Mouse (Mus musculus) E14TG2a.4 (cell line): ENCODE results near the gene Mapkapk3.

Experiments
- H3K27me3 ChIP-seq: 2 replicates; pipeline ENCODE4 v1.6.1; 2014; ENCODE audit warnings: low read length, control low read depth; ENCODE audit not compliant: insufficient read depth
- H3K36me3 ChIP-seq: 2 replicates; pipeline ENCODE4 v1.6.1; 2014; ENCODE audit warnings: low read length, control low read depth; ENCODE audit not compliant: insufficient read depth
- H3K4me1 ChIP-seq: replicated peaks from 2 replicates; pipeline ENCODE4 v1.6.1; 2014; ENCODE audit warnings: low read depth, low read length, control low read depth
- H3K4me3 ChIP-seq: replicated peaks from 2 replicates; pipeline ENCODE4 v1.5.1; 2014; ENCODE audit warnings: mild to moderate bottlenecking, low read length
- H3K9me3 ChIP-seq: 2 replicates; pipeline ENCODE4 v1.6.1; 2014; ENCODE audit warnings: low read length, control low read depth
- CTCF ChIP-seq: conservative IDR thresholded peaks from 2 replicates; pipeline ENCODE4 v1.5.1; 2014; ENCODE audit warnings: low read length
- NANOG ChIP-seq: IDR thresholded peaks from 2 replicates; pipeline ENCODE4 v1.6.1; 2014; ENCODE audit warnings: borderline replicate concordance, low read length, mixed read lengths
- POU5F1 ChIP-seq: IDR thresholded peaks from 2 replicates; pipeline ENCODE4 v1.6.1; 2014; ENCODE audit warnings: low read length, borderline replicate concordance

The Mapkapk3 gene

DNA sequence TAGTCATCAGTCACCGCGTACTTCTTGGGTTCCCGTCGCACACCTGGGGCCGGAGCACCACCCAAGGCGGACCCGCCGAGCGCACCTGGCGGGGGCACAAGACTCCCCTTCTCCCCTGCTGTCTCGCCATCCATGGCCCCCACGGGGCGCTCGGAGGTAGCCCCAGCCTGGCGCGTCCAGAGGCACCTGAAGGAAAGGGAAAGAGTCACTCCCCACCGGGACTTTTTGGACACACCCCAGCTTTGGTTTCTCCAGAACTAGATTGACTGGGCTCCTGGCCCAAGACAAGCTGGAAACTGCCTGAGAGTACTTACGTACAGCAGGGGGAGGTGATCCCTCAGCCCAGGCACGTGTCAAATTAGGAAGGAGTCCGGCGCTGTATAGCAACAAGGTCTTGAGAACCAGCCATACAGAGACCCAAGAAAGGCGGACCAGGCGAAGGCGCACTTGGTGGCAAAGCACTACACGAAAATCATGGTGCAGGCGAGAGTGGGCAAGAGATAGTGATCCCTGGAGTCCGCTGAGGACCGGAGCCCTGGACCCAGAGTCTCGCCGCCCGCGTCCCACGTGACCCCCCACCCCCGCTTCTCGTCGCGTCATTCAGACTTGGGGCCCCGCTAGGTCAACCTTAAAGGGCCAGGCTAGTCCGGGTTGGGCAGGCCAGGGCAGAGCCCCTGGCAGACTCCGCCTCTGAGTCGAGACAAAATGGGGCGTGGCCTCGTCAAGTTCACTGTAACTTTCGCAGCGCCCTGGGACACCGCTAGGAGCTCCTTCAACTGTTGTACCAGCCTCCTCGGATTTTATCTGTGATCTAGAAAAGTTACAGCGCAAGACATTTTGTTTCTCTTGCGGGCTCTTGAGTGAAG lies at the start of gene Mapkapk3:
Gene Mapkapk3, minus strand, starts transcription at position 667 of the 866 bp plus-strand sequence.
- H3K27me3 ChIP-seq: no peaks in the 10 kb centered on the region; the same call in 1 of the 2 replicates
- TF ChIP-seq NANOG (no peak), CTCF (no peak), POU5F1 (no peak)

DNA sequence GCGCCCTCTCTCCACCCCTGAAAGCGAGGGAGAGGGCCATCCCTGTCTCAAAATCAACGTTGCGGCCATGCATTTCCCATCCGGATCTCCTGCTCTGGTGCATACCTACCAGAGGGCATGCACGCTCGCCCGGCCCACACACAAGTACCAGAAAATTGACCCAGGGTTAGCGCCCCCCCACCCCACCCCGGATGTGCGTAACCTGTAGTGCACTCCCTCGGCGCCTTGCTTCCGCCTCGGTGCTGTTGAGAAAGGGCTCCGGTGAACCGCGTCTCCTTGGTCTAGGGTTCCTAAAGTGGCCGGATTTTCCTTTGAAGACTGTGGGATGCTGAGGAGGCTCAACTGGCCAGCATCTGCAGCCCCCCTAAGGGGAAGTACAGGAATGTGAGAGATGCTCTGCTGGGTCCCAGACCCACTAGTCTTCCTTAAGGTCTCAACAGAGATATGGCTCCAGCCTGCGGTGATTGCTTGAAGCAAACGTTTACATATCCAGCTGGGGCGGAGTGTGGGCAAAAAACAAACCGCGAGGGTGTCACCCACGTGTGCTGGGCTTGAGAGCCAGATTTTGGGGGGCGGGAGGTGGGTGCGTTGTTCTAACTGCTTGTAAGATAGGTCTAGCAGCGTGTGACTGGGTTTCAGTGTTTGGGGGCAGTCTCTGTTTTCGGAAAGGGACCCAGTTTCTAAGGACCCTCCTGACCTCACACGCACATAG lies 48.7 kb upstream of the Mapkapk3 start, which contains the start of gene Hemk1:
Gene Hemk1, minus strand, starts transcription at position 179 of the 712 bp plus-strand sequence.
- Histone ChIP-seq H3K36me3 (peaks cover 29% of the 10 kb centered on the region), H3K27me3 (peaks cover 21% of the 10 kb centered on the region), H3K9me3 (no peaks in the 10 kb centered on the region), H3K4me1 (peaks cover 40% of the 10 kb centered on the region), H3K4me3 (peak within 1 kb of the TSS; percentile 88)
- TF ChIP-seq CTCF (no peak), NANOG (no peak), POU5F1 (no peak; the same call in 1 of the 2 replicates)

More for the DNA sequence above, at the start of gene Mapkapk3:
- peak within 1 kb of the TSS; percentile 87 for H3K4me3 ChIP-seq
- peaks cover 61% of the 10 kb centered on the region for H3K4me1 ChIP-seq
- no peaks in the 10 kb centered on the region for H3K9me3 ChIP-seq
- H3K36me3 ChIP-seq: peaks cover 25% of the 10 kb centered on the region

DNA sequence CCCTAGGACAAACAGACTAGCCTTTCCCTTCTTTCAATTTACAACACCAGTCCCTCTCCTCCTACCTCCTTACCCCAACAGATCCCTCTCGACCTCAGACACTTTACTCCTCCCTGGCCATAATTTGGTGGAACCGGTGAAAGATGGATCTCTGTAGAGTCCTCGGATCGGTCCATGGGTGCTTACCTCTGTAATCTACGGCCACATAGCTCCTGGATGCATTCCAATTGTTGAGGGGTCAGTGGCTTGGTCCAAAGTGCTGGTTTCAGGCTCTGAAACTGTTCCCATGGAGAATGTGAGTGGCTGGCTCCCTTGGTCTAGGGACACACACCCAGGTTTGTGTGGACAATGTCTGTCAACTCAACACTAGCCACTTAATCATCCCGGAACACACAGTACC lies 46.7 kb upstream of the Mapkapk3 start:
- TF ChIP-seq POU5F1 (no peak), NANOG (no peak), CTCF (no peak)
- H3K4me3 ChIP-seq: no peak overlapping the region
- H3K4me1 ChIP-seq: peaks cover 40% of the 10 kb centered on the region
- H3K36me3 ChIP-seq: peaks cover 48% of the 10 kb centered on the region
- no peaks in the 10 kb centered on the region for H3K9me3 ChIP-seq
- peaks cover 5% of the 10 kb centered on the region for H3K27me3 ChIP-seq

DNA sequence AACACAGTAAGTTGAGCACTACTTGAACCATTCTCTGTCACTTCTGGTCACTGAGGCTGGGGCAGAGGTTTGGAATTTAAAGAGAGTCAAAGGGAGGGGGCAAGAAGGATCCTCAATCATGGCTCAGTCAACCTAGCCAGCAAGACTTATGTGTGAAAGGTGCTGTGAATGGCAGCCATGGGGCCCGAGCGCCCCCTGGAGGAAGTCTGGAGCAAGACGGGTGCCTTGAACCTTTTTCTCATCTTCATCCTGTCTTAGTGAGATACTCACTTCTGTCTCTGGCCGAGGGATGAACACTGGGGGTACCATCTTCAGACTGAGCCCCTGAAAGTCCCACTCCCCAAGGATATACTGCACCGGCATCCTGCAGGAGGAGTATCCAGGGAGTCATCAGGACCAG lies 46.2 kb upstream of the Mapkapk3 start:
- H3K4me3 ChIP-seq: no peak overlapping the region
- peaks cover 35% of the 10 kb centered on the region for H3K4me1 ChIP-seq
- no peak for TF ChIP-seq NANOG
- TF ChIP-seq POU5F1: no peak
- TF ChIP-seq CTCF: peak; percentile 81
- H3K36me3 ChIP-seq: peaks cover 51% of the 10 kb centered on the region
- H3K27me3 ChIP-seq: no peaks in the 10 kb centered on the region
- no peaks in the 10 kb centered on the region for H3K9me3 ChIP-seq

DNA sequence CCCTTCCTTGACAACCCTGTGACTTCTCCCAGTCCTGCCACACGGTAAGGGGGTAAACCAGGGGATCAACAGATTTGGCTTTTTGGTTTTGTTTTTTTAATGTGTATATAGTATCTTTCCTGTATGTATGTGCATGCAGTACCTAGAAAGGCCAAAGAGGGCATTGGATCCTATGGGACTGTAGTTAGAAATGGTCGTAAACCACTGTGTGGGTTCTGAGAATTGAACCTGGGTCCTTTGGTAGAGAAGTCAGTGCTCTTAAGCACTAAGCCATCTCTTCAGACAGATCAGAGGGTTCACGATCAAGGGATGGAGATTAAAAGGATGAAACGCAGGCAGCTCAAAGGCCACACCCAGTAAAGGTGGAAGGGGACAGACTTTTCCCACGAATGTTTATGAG lies 45.4 kb upstream of the Mapkapk3 start:
- H3K9me3 ChIP-seq: no peaks in the 10 kb centered on the region
- H3K36me3 ChIP-seq: peaks cover 51% of the 10 kb centered on the region

DNA sequence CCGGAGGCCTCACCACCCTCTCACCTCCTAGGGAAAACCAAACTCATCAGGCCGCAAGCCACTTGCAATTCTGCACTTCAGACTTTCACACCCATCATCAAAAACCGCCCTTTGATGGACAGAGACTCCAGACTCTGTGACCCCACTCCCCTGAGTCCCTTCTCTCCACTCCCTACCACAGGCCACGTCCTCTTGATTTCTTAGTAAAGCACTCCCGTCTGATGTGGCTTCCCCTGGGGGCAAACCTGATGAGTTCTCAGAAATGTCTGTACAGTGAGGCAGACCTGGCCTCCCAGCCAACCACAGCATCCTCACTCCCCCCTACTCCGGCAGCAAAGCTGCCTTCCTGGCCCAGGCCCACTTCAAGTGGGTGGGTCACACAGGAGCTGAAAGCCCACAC lies 44.7 kb upstream of the Mapkapk3 start:
- no peaks in the 10 kb centered on the region for H3K27me3 ChIP-seq
- H3K4me1 ChIP-seq: peaks cover 30% of the 10 kb centered on the region
- no peak for TF ChIP-seq NANOG
- no peak for TF ChIP-seq POU5F1

More for the DNA sequence above, 45.4 kb upstream of the Mapkapk3 start:
- no peak overlapping the region for H3K4me3 ChIP-seq
- H3K27me3 ChIP-seq: no peaks in the 10 kb centered on the region
- peaks cover 30% of the 10 kb centered on the region for H3K4me1 ChIP-seq
- TF ChIP-seq POU5F1: no peak
- TF ChIP-seq CTCF: no peak
- TF ChIP-seq NANOG: no peak

DNA sequence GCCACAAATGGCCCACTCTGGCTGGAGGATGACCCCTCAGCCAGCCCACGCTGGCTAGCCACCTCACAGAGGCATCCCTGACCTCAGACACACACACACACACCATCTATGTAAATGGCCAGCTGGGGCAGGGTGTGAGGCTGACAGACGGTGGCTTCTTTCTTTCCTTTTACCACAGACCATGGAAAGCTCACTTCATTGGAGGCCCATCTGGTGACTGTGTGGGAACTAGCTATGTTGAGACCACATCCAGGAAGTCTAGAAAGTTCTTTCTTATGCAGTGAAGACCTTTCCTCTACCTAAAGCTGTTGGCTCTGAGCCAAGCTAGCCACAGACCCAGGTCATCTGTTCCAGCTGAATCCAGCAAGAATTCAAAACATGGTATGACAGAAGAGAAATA lies 44.0 kb upstream of the Mapkapk3 start:
- TF ChIP-seq CTCF: no peak
- TF ChIP-seq POU5F1: no peak
- no peak for TF ChIP-seq NANOG
- peaks cover 33% of the 10 kb centered on the region for H3K4me1 ChIP-seq
- no peak overlapping the region for H3K4me3 ChIP-seq
- no peaks in the 10 kb centered on the region for H3K27me3 ChIP-seq
- H3K9me3 ChIP-seq: no peaks in the 10 kb centered on the region
- peaks cover 64% of the 10 kb centered on the region for H3K36me3 ChIP-seq

More for the DNA sequence above, 44.7 kb upstream of the Mapkapk3 start:
- no peaks in the 10 kb centered on the region for H3K9me3 ChIP-seq
- H3K36me3 ChIP-seq: peaks cover 57% of the 10 kb centered on the region
- H3K4me3 ChIP-seq: no peak overlapping the region

DNA sequence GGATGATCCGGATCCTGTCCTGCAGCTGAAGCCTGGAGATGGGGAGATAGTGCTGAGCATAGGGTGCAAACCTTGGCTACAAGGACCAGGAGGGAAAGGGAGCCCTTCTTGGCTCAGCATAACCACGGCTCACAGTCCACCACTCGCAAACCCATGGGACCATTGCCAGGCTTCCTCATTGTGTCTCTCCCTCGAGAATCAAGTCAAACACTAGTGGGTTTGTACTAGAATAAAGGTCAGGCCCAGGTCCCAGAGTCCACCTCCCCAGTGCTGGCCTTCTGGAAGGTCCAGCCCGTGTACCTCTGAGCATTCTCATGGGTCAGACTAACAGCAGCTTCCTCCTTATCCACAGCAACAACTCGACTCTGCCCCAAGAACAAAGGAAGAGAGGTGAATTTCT lies 41.1 kb upstream of the Mapkapk3 start:
- Histone ChIP-seq H3K36me3 (peaks cover 76% of the 10 kb centered on the region), H3K4me1 (peaks cover 45% of the 10 kb centered on the region), H3K9me3 (no peaks in the 10 kb centered on the region), H3K27me3 (no peaks in the 10 kb centered on the region), H3K4me3 (no peak overlapping the region)
- TF ChIP-seq POU5F1 (no peak), NANOG (no peak), CTCF (no peak)
